Mouse (Mus musculus) induced T-regulatory cell, adult 2 months (primary cell): Measurements from ENCODE around the gene Catsper3.
A peak's percentile ranks its signal among the peaks of the same experiment; 100 is the strongest.

Source experiments
- DNase-seq: peaks from one replicate; pipeline ENCODE4 v3.0.0-alpha.2; 2012; ENCODE audit warnings: low read depth

The Catsper3 gene

DNA sequence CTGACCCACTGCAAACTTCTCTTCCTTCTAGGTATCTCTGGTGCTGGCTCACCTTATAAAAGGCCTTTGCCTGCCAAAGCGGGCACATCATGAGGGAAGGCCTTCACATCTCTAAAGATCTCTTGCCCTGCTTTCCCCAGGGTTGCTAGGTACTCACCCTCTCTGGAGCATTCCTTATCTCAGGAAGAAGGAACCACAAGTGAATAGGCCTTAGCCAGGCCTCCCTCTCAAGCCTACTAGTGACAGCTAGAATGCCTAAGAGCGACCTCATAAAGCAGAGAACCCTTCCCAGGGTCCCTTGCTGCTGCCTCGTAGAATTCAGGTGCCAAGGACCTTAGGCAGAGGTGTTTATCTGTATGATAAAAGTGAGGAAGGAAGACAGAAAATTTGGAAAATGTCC lies at the start of gene Catsper3:
Catsper3 (plus strand) TSS at position 301 of the 400 bp plus-strand sequence.
- DNase-seq = no peak

DNA sequence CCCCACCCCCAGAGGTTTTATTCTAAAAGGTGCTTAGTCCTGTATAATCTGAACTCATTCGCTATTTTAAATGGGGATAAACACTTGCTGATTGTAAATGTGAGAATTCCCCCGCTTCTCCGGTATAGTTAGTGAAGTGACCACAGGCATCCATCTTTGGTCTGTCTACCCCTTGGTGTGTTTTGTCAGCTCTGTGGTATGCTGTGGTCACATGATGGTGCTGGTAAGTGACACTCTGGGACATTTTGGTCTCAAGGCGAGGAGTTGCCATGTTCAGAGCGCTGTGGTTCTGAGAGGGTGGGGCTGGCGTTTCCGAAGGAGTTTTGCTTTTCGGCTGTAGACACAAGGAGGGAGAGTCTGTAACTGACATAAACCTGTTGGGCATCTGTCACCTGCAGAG lies 46.5 kb upstream of the Catsper3 start:
- DNase-seq = no peak

DNA sequence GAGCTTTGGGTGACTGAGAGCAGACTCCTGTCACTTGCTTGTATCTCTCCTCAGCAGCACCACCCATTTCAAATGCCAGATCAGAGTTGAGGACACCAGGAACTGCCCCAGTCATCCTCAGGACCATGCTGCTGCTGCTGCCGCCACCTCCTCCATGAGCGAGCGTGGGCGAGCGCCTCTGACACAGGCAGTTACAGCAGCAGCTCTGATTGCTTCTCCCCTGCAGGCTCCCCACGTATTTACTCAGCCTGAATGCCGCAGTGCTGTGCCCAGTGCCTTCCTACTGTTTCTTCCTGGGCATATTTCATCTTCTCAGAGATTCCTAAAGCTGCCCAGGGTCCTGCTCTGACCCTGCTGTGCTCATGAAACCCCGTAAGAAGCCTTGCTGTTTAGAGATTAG lies 42.1 kb upstream of the Catsper3 start:
- no peak for DNase-seq

- DNase-seq = no peak
Measured at GRCm38 (mm10) chr13:55754380-55754779, 30.0 kb upstream of the Catsper3 start.

- no peak for DNase-seq
Measured at GRCm38 (mm10) chr13:55756789-55757188, 27.6 kb upstream of the Catsper3 start.

- DNase-seq = peak; percentile 14
Measured at GRCm38 (mm10) chr13:55757645-55758044, 26.7 kb upstream of the Catsper3 start.

DNA sequence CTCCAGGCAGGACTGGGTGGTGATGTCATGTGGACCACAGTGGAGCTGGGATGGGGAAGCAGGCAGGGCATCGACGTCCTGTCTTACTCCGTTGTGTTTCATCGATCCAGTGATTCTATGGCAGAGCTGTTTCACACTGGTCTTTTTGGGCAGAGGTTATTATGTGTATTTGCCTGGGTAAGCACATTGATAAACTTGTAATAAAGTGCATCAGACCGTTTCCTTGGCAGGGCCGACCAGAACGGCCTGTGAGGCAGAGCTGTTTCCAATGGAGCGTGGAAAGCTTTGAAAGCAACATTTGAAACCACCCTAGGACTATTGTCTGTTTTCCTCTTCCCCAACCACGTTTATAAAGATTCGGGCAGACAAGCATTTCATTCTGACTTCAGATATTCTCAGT lies 23.8 kb upstream of the Catsper3 start:
- no peak for DNase-seq

- no peak for DNase-seq
Measured at GRCm38 (mm10) chr13:55761486-55761885, 22.9 kb upstream of the Catsper3 start.

DNA sequence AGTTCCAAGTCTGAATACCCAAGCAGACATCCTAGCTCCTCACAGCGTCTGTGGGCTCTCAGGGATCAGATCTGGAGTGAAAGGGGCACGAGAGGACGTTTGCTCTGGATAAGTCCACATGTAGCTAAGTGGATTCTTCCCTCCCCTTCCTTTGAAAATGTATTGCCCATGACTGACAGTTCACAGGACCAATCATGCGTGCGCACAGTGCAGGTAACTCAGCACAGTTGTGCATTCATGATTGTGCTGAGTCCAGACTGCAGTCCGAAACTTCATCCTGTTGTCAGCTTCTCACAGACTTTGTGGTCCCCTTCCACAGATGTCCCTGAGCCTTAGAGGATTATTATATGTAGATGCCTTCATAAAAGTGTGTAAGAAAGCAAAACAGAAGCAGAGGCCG lies 10.0 kb upstream of the Catsper3 start:
- peak; percentile 3 for DNase-seq

DNA sequence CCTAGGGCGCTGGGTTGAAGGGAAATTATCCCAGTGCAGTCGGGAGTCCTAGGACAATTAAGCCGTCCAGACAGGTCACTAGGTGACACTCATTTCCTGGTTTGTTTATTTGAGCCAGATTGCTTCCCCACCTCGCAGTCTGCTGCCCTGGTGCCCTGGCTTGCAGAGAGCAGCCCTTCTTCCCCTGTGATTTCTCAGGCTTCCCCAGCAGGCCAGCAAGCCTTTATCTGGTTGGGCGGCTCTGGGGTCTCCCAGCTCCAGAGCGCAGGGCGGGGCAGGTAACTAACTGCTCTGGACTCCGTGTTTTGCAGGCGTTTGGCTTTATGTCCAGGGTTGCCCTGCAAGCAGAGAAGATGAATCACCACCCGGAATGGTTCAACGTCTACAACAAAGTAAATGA lies 9.3 kb upstream of the Catsper3 start:
- DNase-seq = no peak

GRCm38 (mm10) chr13:55786120-55786519 lies 1.8 kb downstream of the Catsper3 start:
- DNase-seq = no peak

DNA sequence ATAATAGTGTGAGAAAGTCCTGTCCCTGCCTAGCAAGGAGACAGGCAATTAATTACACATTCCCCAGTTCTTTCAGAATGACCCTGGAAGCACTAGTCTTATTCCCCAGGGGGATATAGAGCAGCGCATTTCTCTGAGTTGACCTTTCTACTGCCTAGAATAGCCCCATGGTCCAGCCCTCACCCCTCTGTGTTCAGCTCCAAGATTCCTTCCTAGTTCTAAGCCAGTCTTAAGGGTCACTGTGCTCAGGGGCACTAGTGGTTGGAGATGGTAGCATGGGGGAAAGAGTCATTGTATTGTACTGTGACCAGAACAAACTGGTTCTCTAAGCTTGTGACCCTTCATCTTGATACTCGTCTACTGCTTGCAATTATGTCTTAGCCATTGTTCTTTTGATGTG lies 16.9 kb downstream of the Catsper3 start:
- no peak for DNase-seq

GRCm38 (mm10) chr13:55803973-55804372 lies 19.6 kb downstream of the Catsper3 start:
- no peak for DNase-seq

- DNase-seq = no peak
Measured at GRCm38 (mm10) chr13:55809041-55809623, 24.8 kb downstream of the Catsper3 start.

DNA sequence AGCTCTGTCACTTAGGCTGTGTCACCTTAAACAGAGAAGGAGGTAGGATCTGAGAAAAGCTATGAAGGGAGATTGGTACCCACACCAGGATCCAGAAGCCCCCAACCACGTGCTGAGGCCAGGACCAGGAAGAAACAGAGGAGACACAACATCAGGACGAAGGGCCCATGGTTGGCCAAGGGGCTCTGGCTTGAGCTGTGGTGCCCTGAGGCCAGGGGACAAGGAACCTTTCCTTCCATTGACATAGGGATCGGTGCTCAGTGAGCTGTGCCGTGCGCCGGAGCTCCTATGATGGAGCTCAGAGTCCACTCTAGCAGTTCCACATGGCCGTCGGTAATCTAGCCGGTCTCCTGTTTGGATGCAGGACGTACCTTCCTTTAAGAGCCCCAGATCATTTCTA lies 25.3 kb downstream of the Catsper3 start:
- DNase-seq = no peak

- DNase-seq = no peak
Measured at GRCm38 (mm10) chr13:55810947-55811346, 26.6 kb downstream of the Catsper3 start.

- no peak for DNase-seq
Measured at GRCm38 (mm10) chr13:55813490-55814016, 29.2 kb downstream of the Catsper3 start.

DNA sequence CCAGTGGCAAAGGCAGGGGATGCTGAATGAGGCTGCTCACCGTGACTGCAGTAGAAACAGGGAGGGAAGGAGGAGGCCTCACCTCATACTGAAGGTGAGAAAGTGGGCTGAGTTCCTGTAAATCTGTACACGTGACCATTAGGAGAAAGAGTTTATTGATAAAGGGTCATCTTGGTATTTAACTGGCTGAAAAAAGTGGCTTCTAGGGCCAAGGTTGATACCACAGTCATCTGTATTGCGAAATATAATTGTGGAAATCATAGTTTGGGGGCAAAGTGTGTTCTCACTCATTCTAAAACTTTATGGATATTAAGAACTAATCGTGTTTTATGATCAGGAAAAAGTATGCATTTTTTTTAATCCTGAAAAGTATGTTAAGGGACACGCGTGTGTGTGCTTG lies 30.5 kb downstream of the Catsper3 start:
- no peak for DNase-seq

DNA sequence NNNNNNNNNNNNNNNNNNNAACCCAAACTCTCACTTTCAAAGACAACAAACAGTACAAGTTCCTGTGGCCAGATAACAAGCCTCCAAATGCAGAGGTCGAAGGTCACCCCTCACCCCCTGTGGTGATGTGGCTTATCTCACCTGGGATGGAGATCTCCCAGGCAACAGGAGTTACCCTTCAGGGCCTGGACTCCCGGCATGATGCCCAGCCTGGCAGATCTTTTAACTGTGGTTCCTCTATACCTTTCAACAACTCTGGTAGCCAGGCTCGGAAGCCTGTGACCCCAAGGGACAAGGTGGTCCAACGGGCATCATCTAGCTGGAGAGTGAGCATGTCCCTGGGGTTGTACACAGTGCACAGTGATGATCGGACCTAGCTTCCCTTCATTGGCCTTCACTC lies 38.1 kb downstream of the Catsper3 start:
- no peak for DNase-seq

- no peak for DNase-seq
Measured at GRCm38 (mm10) chr13:55824151-55824945, 40.0 kb downstream of the Catsper3 start.

GRCm38 (mm10) chr13:55825245-55825681 lies 40.9 kb downstream of the Catsper3 start:
- DNase-seq = no peak

- DNase-seq = no peak
Measured at GRCm38 (mm10) chr13:55826008-55826671, 41.8 kb downstream of the Catsper3 start.
